Comparison of ENCODE assay signal across 10 mouse cellular contexts in genomic region chr7:25763678-25764077, GRCm38 (mm10). TPM values are rescaled to one million over a fixed set of nuclear protein-coding genes. Genes with fewer than 3 reads are reported as not detected.
DNase-seq lines count a peak whose midpoint lies in the region; ATAC-seq and TF ChIP-seq lines count a peak whose summit lies in the region.
"Had no signal": no experiment of that assay in that cellular context is flagged by ENCODE, and none has a peak within 500 bp of the region (broad histone marks: within the 10 kb centered on the region; RNA-seq: fewer than 3 reads in every experiment).

No protein-coding gene starts in this region.

- H3K4me2 ChIP-seq in heart, embryonic 15.5 days = no peak overlapping the region
- no peak overlapping the region for H3K4me2 ChIP-seq in intestine, embryonic 15.5 days (replicated peaks)
- H3K4me2 ChIP-seq in liver, embryonic 13.5 days = no peak overlapping the region
- H3K4me2 ChIP-seq: forebrain, embryonic 15.5 days had no signal

- H3K4me3 ChIP-seq in kidney, adult 2 months (ENCODE audit: insufficient read depth, low read depth, low read length) = no peak overlapping the region
- H3K4me3 ChIP-seq in heart, embryonic 15.5 days = no peak overlapping the region
- no peak overlapping the region for H3K4me3 ChIP-seq in intestine, embryonic 15.5 days (replicated peaks)
- no peak overlapping the region for H3K4me3 ChIP-seq in liver, embryonic 13.5 days (replicated peaks)
- H3K4me3 ChIP-seq: forebrain, embryonic 15.5 days had no signal

- H3K27me3 ChIP-seq in kidney, adult 2 months (replicated peaks; ENCODE audit: control insufficient read depth, insufficient read depth, low read length) = no peaks in the 10 kb centered on the region
- H3K27me3 ChIP-seq in heart, embryonic 15.5 days = no peaks in the 10 kb centered on the region
- no peaks in the 10 kb centered on the region for H3K27me3 ChIP-seq in intestine, embryonic 15.5 days (replicated peaks)
- H3K27me3 ChIP-seq in liver, embryonic 13.5 days = no peaks in the 10 kb centered on the region
- H3K27me3 ChIP-seq: forebrain, embryonic 15.5 days had no signal

- 42% methylated on average over 11 of the region's 11 CpGs for WGBS in kidney, adult 2 months
- WGBS in heart, embryonic 15.5 days = 54% methylated on average over 11 of the region's 11 CpGs
- WGBS in intestine, embryonic 15.5 days = 54% methylated on average over 11 of the region's 11 CpGs
- WGBS in liver, embryonic 13.5 days (ENCODE audit: insufficient replicate concordance) = 55% methylated on average over 11 of the region's 11 CpGs

- no peak for TF ChIP-seq POLR2A in kidney, adult 2 months (IDR thresholded peaks at IDR 0.05; ENCODE audit: low read depth, low read length)

- no peak for ATAC-seq in heart, embryonic 15.5 days (replicated peaks; ENCODE audit: insufficient number of reproducible peaks, insufficient read depth, low FRiP score, low read depth)
- ATAC-seq in intestine, embryonic 15.5 days = no peak
- ATAC-seq in liver, embryonic 13.5 days (ENCODE audit: low read depth) = no peak
- ATAC-seq: forebrain, embryonic 15.5 days had no signal

- no peaks in the 10 kb centered on the region for H3K36me3 ChIP-seq in kidney, adult 2 months (ENCODE audit: control insufficient read depth, insufficient read depth, low read length)
- H3K36me3 ChIP-seq in heart, embryonic 15.5 days = peaks cover 24% of the 10 kb centered on the region
- H3K36me3 ChIP-seq in intestine, embryonic 15.5 days = peaks cover 19% of the 10 kb centered on the region
- no peaks in the 10 kb centered on the region for H3K36me3 ChIP-seq in liver, embryonic 13.5 days
- H3K36me3 ChIP-seq: forebrain, embryonic 15.5 days had no signal

- H3K9me3 ChIP-seq in heart, embryonic 15.5 days (replicated peaks) = no peaks in the 10 kb centered on the region
- H3K9me3 ChIP-seq in intestine, embryonic 15.5 days = no peaks in the 10 kb centered on the region
- H3K9me3 ChIP-seq in liver, embryonic 13.5 days (replicated peaks) = no peaks in the 10 kb centered on the region
- H3K9me3 ChIP-seq: forebrain, embryonic 15.5 days had no signal

- peak; percentile 54 for DNase-seq in kidney, adult 2 months
- no peak for DNase-seq in kidney, adult 8-10 months
- DNase-seq in liver, embryonic 13.5 days = no peak
- no peak for DNase-seq in layer of hippocampus, postnatal 14 days (ENCODE audit: low spot score in 2 of 2)
- no peak for DNase-seq in MN1 (ENCODE audit: low spot score)

- H3K27ac ChIP-seq in kidney, adult 2 months (ENCODE audit: insufficient read depth, low read depth, low read length) = peak overlapping the region; percentile 54
- peak overlapping the region; percentile 47 for H3K27ac ChIP-seq in heart, embryonic 15.5 days
- H3K27ac ChIP-seq in intestine, embryonic 15.5 days = peak overlapping the region; percentile 28; the same call in 1 of the 2 replicates
- peak overlapping the region; percentile 11; the same call in 1 of the 2 replicates for H3K27ac ChIP-seq in liver, embryonic 13.5 days
- H3K27ac ChIP-seq: forebrain, embryonic 15.5 days had no signal

- H3K9ac ChIP-seq in heart, embryonic 15.5 days = no peak overlapping the region
- H3K9ac ChIP-seq in intestine, embryonic 15.5 days = no peak overlapping the region
- H3K9ac ChIP-seq in liver, embryonic 13.5 days = no peak overlapping the region
- H3K9ac ChIP-seq: forebrain, embryonic 15.5 days had no signal

- TF ChIP-seq CTCF in kidney, adult 2 months (conservative IDR thresholded peaks at IDR 0.05; ENCODE audit: insufficient read depth, insufficient read length, low read depth, low read length) = no peak

- no peaks in the 10 kb centered on the region for H3K4me1 ChIP-seq in kidney, adult 2 months (ENCODE audit: control insufficient read depth, insufficient read depth, low read length)
- peaks cover 3% of the 10 kb centered on the region; the same call in 1 of the 2 replicates for H3K4me1 ChIP-seq in heart, embryonic 15.5 days (replicated peaks)
- H3K4me1 ChIP-seq in intestine, embryonic 15.5 days (replicated peaks) = no peaks in the 10 kb centered on the region
- H3K4me1 ChIP-seq in liver, embryonic 13.5 days (replicated peaks) = peaks cover 4% of the 10 kb centered on the region; the same call in 1 of the 2 replicates

RNA-seq across cellular contexts. Expression of gene Hnrnpul1, which starts 9.1 kb away (rescaled TPM):
- 33.3 and 41.7 TPM in 2 replicates for polyA plus RNA-seq in kidney, adult 2 months (2012; rRNA removed)
- polyA plus RNA-seq in heart, embryonic 15.5 days (2015; fragmentation: Nextera tagmentation; extraction: Ambion mirVana) = 35.4 and 39.9 TPM in 2 replicates
- 43.9 and 51.5 TPM in 2 replicates for polyA plus RNA-seq in intestine, embryonic 15.5 days (2015; fragmentation: Nextera tagmentation; extraction: Ambion mirVana)
- polyA plus RNA-seq in liver, embryonic 13.5 days (2015; fragmentation: Nextera tagmentation; extraction: Ambion mirVana) = 31.4 and 36.3 TPM in 2 replicates
- total RNA-seq in layer of hippocampus, postnatal 14 days (2021) = 100 to 1,000 TPM; 114 to 119 TPM

RNA-seq across cellular contexts. Expression of gene Axl, which starts 24.8 kb away (rescaled TPM):
- 31.0 and 36.1 TPM in 2 replicates for polyA plus RNA-seq in kidney, adult 2 months (2012; rRNA removed)
- 49.1 and 65.3 TPM in 2 replicates for polyA plus RNA-seq in heart, embryonic 15.5 days (2015; fragmentation: Nextera tagmentation; extraction: Ambion mirVana)
- 69.8 and 71.5 TPM in 2 replicates for polyA plus RNA-seq in intestine, embryonic 15.5 days (2015; fragmentation: Nextera tagmentation; extraction: Ambion mirVana)
- 13.3 and 14.5 TPM in 2 replicates for polyA plus RNA-seq in liver, embryonic 13.5 days (2015; fragmentation: Nextera tagmentation; extraction: Ambion mirVana)
- total RNA-seq in layer of hippocampus, postnatal 14 days (2021) = 10 to 100 TPM; 46.7 to 47.9 TPM

RNA-seq across cellular contexts. Expression of gene Ccdc97, which starts 44.8 kb away (rescaled TPM):
- 52.5 and 53.5 TPM in 2 replicates for polyA plus RNA-seq in kidney, adult 2 months (2012; rRNA removed)
- 17.6 and 23.5 TPM in 2 replicates for polyA plus RNA-seq in heart, embryonic 15.5 days (2015; fragmentation: Nextera tagmentation; extraction: Ambion mirVana)
- 18.5 and 19.3 TPM in 2 replicates for polyA plus RNA-seq in intestine, embryonic 15.5 days (2015; fragmentation: Nextera tagmentation; extraction: Ambion mirVana)
- 8.8 and 10.7 TPM in 2 replicates for polyA plus RNA-seq in liver, embryonic 13.5 days (2015; fragmentation: Nextera tagmentation; extraction: Ambion mirVana)
- total RNA-seq in layer of hippocampus, postnatal 14 days (2021) = 10 to 100 TPM; 50.1 to 50.5 TPM

RNA-seq across cellular contexts. Expression of gene Cyp2s1, which starts 53.0 kb away (rescaled TPM):
- polyA plus RNA-seq in kidney, adult 2 months (2012; rRNA removed) = 22.1 and 26.2 TPM in 2 replicates
- 3.3 and 5.1 TPM in 2 replicates for polyA plus RNA-seq in heart, embryonic 15.5 days (2015; fragmentation: Nextera tagmentation; extraction: Ambion mirVana)
- 33.2 and 35.9 TPM in 2 replicates for polyA plus RNA-seq in intestine, embryonic 15.5 days (2015; fragmentation: Nextera tagmentation; extraction: Ambion mirVana)
- 0.34 and 0.38 TPM in 2 replicates for polyA plus RNA-seq in liver, embryonic 13.5 days (2015; fragmentation: Nextera tagmentation; extraction: Ambion mirVana)
- total RNA-seq in layer of hippocampus, postnatal 14 days (2021) = 1 to 10 TPM; 1.3 to 1.9 TPM
- total RNA-seq: hematopoietic stem cell, adult 5-6 weeks; megakaryocyte, adult 5-6 weeks had no signal
